Comparison of ENCODE assay signal across 8 mouse cellular contexts in the genomic region with DNA sequence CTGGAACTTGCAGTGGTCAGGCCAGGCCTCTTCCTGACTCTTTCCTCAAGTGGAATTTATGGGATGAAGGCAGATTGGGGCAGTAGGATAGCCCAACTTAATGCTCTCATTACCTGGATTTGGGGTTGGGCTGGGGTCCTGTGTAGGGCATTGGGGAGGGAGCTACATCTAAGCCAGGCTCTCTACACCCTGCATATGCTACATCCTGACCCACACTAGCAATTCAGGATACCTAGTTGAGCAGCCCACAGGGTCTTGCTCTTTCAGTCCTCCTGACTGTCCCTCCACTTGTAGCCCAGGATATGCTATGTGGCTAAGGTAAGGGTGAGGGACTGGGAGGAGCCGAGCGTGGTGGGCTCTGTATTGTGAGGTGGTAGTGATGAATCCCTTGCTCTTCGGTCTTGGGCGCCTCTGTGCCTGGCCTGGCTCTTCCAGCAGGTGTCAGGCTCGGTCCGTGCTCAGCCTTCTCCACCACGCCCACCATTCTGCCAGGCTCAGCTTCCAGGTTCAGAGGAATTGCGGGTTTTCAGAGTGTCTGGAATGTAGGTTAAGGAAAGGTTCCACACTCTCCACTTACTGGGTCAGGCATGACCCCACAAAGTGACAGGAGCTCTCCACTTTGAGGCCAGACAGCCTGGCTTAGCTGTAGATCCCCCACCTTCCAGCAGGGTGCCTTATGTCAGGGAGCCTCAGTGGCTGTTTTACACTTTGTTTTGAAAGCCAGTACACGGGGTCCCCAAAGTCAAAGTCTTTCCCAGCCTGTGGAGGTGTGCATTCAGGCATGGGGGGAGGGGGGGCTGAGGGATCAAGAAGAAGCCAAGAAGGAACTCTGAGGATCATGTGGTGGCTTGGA. TPM values are rescaled to one million over a fixed set of nuclear protein-coding genes. Genes with fewer than 3 reads are reported as not detected.
DNase-seq lines count a peak whose midpoint lies in the region; ATAC-seq and TF ChIP-seq lines count a peak whose summit lies in the region.

No protein-coding gene starts in this region.

- peaks cover 18% of the 10 kb centered on the region; the same call in 1 of the 2 replicates for H3K27me3 ChIP-seq in intestine, postnatal 0 days (replicated peaks; ENCODE audit: control insufficient read depth, insufficient read depth, low read length)
- H3K27me3 ChIP-seq in stomach, postnatal 0 days (ENCODE audit: control insufficient read depth, insufficient read depth, low read length): no peaks in the 10 kb centered on the region

- TF ChIP-seq CTCF in intestine, postnatal 0 days (IDR thresholded peaks at IDR 0.05; ENCODE audit: low read depth): peak; percentile 89
- TF ChIP-seq CTCF in stomach, postnatal 0 days (IDR thresholded peaks at IDR 0.05; ENCODE audit: low read depth): peak; percentile 84

- H3K4me3 ChIP-seq in intestine, postnatal 0 days (ENCODE audit: low read depth, low read length): no peak overlapping the region
- no peak overlapping the region for H3K4me3 ChIP-seq in stomach, postnatal 0 days (ENCODE audit: low read depth, low read length)

- no peak overlapping the region for H3K9ac ChIP-seq in intestine, postnatal 0 days (ENCODE audit: low read depth, low read length)
- no peak overlapping the region for H3K9ac ChIP-seq in stomach, postnatal 0 days (ENCODE audit: low read length)

- no peak overlapping the region for H3K4me2 ChIP-seq in intestine, postnatal 0 days (replicated peaks; ENCODE audit: low read depth)
- no peak overlapping the region for H3K4me2 ChIP-seq in stomach, postnatal 0 days (replicated peaks; ENCODE audit: low read depth)

- no peaks in the 10 kb centered on the region for H3K9me3 ChIP-seq in intestine, postnatal 0 days (ENCODE audit: control insufficient read depth)
- H3K9me3 ChIP-seq in stomach, postnatal 0 days (ENCODE audit: control insufficient read depth, low read length): no peaks in the 10 kb centered on the region

- DNase-seq in layer of hippocampus, adult 11-12 months (ENCODE audit: low spot score): peak; percentile 73
- DNase-seq in layer of hippocampus, adult 9-10 months (ENCODE audit: low spot score): no peak
- DNase-seq in ZHBTc4 (ENCODE audit: low read depth, low spot score): peak; percentile 72
- DNase-seq in embryo, embryonic 9.5 days (ENCODE audit: extremely low spot score): peak; percentile 68
- DNase-seq in mesoderm, embryonic 11.5 days (ENCODE audit: low read depth, low spot score): peak; percentile 59
- DNase-seq in stomach, postnatal 0 days (ENCODE audit: low spot score): peak; percentile 64
- no peak for DNase-seq in thymus, postnatal 0 days (ENCODE audit: low spot score)

- no peak for TF ChIP-seq EP300 in stomach, postnatal 0 days (optimal IDR thresholded peaks at IDR 0.05)

- H3K27ac ChIP-seq in intestine, postnatal 0 days (ENCODE audit: low read depth, low read length): no peak overlapping the region
- no peak overlapping the region for H3K27ac ChIP-seq in stomach, postnatal 0 days (replicated peaks)

- no peaks in the 10 kb centered on the region for H3K4me1 ChIP-seq in intestine, postnatal 0 days (replicated peaks; ENCODE audit: control insufficient read depth, insufficient read depth, low read length)
- no peaks in the 10 kb centered on the region for H3K4me1 ChIP-seq in stomach, postnatal 0 days (replicated peaks; ENCODE audit: control insufficient read depth, insufficient read depth)

- 6% methylated on average over 9 of the region's 9 CpGs for WGBS in intestine, postnatal 0 days
- 5% methylated on average over 9 of the region's 9 CpGs for WGBS in stomach, postnatal 0 days

- no peak for ATAC-seq in intestine, postnatal 0 days
- ATAC-seq in stomach, postnatal 0 days (ENCODE audit: low FRiP score, low TSS enrichment): 0 out of 2 replicates have a peak, but pooled peaks have one; percentile 27

- no peaks in the 10 kb centered on the region for H3K36me3 ChIP-seq in intestine, postnatal 0 days (ENCODE audit: control insufficient read depth, insufficient read depth)
- no peaks in the 10 kb centered on the region for H3K36me3 ChIP-seq in stomach, postnatal 0 days (ENCODE audit: control insufficient read depth, insufficient read depth, low read length)

RNA-seq across cellular contexts. Expression of gene C1qc, which starts 1.1 kb away (rescaled TPM):
- 42.5 and 42.9 TPM in 2 replicates for polyA plus RNA-seq in intestine, postnatal 0 days (2015; fragmentation: Nextera tagmentation; extraction: Ambion mirVana)
- polyA plus RNA-seq in stomach, postnatal 0 days (2015; fragmentation: Nextera tagmentation; extraction: Ambion mirVana): 48.6 and 49.4 TPM in 2 replicates
- polyA plus RNA-seq in thymus, postnatal 0 days (2015; fragmentation: Nextera tagmentation; extraction: Ambion mirVana): 75.3 and 77.9 TPM in 2 replicates

RNA-seq across cellular contexts. Expression of gene C1qa, which starts 4.7 kb away (rescaled TPM):
- polyA plus RNA-seq in intestine, postnatal 0 days (2015; fragmentation: Nextera tagmentation; extraction: Ambion mirVana): 44.8 and 48.0 TPM in 2 replicates
- polyA plus RNA-seq in stomach, postnatal 0 days (2015; fragmentation: Nextera tagmentation; extraction: Ambion mirVana): 49.7 and 53.0 TPM in 2 replicates
- polyA plus RNA-seq in thymus, postnatal 0 days (2015; fragmentation: Nextera tagmentation; extraction: Ambion mirVana): 98.7 and 110 TPM in 2 replicates

RNA-seq across cellular contexts. Expression of gene C1qb, which starts 7.9 kb away (rescaled TPM):
- polyA plus RNA-seq in intestine, postnatal 0 days (2015; fragmentation: Nextera tagmentation; extraction: Ambion mirVana): 67.7 and 71.4 TPM in 2 replicates
- polyA plus RNA-seq in stomach, postnatal 0 days (2015; fragmentation: Nextera tagmentation; extraction: Ambion mirVana): 79.6 and 80.6 TPM in 2 replicates
- 124 and 132 TPM in 2 replicates for polyA plus RNA-seq in thymus, postnatal 0 days (2015; fragmentation: Nextera tagmentation; extraction: Ambion mirVana)

RNA-seq across cellular contexts. Expression of gene Ephb2, which starts 58.1 kb away (rescaled TPM):
- polyA plus RNA-seq in intestine, postnatal 0 days (2015; fragmentation: Nextera tagmentation; extraction: Ambion mirVana): 5.7 TPM in 2 replicates
- 2.3 and 2.5 TPM in 2 replicates for polyA plus RNA-seq in stomach, postnatal 0 days (2015; fragmentation: Nextera tagmentation; extraction: Ambion mirVana)
- 2.6 and 3.3 TPM in 2 replicates for polyA plus RNA-seq in thymus, postnatal 0 days (2015; fragmentation: Nextera tagmentation; extraction: Ambion mirVana)

Comparison
In these comparisons a context has a peak if more than half of its experiments do, and no peak if none do; other contexts are left out.
1. DNase-seq: peak in layer of hippocampus, adult 11-12 months (single experiment), ZHBTc4 (single experiment), embryo, embryonic 9.5 days (single experiment), mesoderm, embryonic 11.5 days (single experiment) and stomach, postnatal 0 days (single experiment); none in layer of hippocampus, adult 9-10 months (single experiment) and thymus, postnatal 0 days (single experiment).